Mouse (Mus musculus) c-Kit-negative CD71-positive TER-119-positive erythroid progenitor cells, embryonic 14.5 days (primary cell): ENCODE measurements at regions not wholly inside any gene's neighbourhood (a gene's known extent, or its start where the extent isn't known, plus 50 kb on each side); places are given as distances from the start of the nearest gene placed in this dataset.

Source experiments
- DNase-seq: peaks from one replicate; pipeline ENCODE4 v3.0.0-alpha.2; 2013; ENCODE audit warnings: low read depth, low spot score

- DNase-seq = no peak
Measured at GRCm38 (mm10) chr8:103492914-103493517, 608.4 kb upstream of the Cdh5 start.

- DNase-seq = no peak
Measured at GRCm38 (mm10) chr8:103493932-103494493, 607.4 kb upstream of the Cdh5 start.

DNA sequence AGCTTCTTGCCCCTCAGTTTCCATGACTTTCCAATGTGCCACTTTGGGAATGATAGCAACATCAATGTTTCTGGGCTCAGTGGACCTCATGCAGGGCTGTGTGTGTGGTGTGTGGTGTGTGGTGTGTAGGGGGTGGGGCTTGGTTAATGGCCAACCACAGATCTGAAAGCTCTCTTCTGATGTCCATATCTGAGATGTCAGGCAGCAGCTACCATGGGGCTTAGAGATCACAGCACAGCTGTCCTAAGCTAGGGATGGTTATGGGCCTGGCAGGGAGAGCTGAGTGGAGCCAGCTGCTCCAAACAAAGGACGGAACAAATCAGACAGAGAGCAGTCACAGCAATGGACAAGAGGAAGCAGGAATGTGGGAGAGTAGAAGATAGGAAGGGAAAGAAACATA lies 606.8 kb upstream of the Cdh5 start:
- no peak for DNase-seq

GRCm38 (mm10) chr8:103501328-103501727 lies 600.1 kb upstream of the Cdh5 start:
- no peak for DNase-seq

GRCm38 (mm10) chr8:103502991-103503767 lies 598.2 kb upstream of the Cdh5 start:
- DNase-seq = no peak

GRCm38 (mm10) chr8:103506334-103506733 lies 595.1 kb upstream of the Cdh5 start:
- no peak for DNase-seq

- no peak for DNase-seq
Measured at GRCm38 (mm10) chr8:103507068-103507467, 594.4 kb upstream of the Cdh5 start.

DNA sequence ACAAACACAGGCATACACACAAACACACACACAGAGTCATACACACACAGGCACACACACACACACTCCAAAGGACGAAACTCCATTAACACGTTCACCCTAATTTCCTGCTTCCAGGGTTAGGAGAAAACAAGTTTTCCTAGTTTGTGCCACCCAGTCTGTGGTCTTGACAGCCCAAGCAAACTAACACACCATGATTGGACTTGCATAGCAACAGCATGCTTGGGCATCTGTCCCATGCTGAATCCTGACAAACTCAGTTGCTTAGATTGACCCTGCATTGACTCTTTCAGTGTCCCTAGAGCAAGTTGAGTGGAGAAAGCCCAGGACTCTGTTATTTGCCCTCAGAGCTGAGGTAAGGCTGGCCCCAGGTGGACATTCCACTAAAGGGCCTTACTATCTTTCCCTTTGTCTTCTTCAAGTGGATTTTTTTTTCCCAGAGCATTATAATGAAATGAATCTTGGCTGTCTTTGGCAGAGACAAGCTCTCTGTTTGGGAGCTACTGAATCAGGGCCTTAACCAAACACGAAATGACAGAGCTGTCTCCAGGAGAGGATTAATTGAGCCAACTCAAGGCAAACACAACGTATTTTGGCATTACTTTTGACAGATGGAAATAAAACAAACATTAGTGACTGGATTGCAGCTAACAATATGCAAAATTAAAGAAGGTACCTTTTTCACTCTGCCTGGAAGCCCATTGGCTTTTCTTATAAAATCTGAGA lies 581.1 kb upstream of the Cdh5 start:
- DNase-seq = no peak

DNA sequence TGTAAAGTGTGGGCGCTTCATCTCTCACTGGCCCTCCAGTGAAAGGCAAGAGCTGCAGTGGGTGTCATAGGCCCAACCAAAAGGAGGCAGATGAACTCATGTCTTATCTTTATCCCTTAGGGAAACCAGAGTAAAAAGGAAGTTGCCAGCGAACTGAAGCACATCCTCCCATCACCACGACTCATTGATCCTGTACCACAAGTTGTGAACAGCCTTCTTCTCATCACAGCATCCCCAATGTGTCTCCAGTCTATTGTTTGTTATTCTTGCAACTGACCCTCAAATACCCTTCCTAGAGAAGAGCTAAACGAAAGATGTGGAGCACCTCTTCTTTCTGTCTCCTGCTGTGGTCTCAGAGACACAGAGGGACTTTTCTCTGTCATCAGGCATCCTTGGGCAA lies 570.5 kb upstream of the Cdh5 start:
- DNase-seq = no peak

GRCm38 (mm10) chr8:103534971-103535370 lies 566.5 kb upstream of the Cdh5 start:
- no peak for DNase-seq

- DNase-seq = no peak
Measured at GRCm38 (mm10) chr8:103536856-103537255, 564.6 kb upstream of the Cdh5 start.

DNA sequence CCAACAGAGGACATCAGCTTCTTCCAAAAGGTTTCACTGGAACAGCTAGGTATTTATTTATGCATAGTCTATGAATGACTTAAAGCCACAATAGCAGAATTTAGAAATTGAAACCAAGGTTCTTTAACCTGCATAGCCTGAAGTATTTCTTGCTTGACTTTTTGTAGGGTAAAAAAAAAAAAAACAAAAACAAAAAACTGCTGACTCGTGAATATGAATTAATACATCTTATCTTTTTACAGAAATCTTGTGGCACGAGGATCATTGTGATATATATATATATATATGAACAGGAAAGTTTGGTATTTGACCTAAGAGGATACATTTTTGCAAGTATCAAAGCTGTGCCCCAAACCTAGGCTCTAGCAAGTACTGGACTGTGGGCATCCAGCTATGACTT lies 559.5 kb upstream of the Cdh5 start:
- no peak for DNase-seq

GRCm38 (mm10) chr8:103551916-103552535 lies 549.4 kb upstream of the Cdh5 start:
- DNase-seq = no peak

DNA sequence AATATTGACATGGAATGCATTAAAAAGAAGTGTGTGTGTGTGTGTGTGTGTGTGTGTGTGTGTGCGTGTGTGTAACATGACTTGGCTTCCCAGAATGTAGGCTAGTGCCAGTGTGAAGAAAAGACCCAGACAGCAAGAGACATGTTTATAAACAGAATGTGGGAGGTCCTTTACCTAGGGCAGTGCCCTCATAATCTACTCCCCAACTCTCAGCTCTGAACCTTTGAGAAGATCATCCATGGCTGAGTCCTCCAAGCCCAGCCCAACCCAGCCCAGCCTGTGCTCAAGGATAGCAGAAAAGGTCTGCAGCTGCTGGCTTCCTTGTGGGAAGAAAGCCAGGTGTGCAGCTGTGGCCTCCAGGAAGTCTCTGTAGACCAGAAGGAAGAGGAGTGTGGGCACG lies 539.8 kb upstream of the Cdh5 start:
- DNase-seq = no peak

- no peak for DNase-seq
Measured at GRCm38 (mm10) chr8:103570864-103571425, 530.5 kb upstream of the Cdh5 start.

- DNase-seq = no peak
Measured at GRCm38 (mm10) chr8:103577147-103577546, 524.3 kb upstream of the Cdh5 start.

GRCm38 (mm10) chr8:103578006-103578405 lies 523.4 kb upstream of the Cdh5 start:
- no peak for DNase-seq

DNA sequence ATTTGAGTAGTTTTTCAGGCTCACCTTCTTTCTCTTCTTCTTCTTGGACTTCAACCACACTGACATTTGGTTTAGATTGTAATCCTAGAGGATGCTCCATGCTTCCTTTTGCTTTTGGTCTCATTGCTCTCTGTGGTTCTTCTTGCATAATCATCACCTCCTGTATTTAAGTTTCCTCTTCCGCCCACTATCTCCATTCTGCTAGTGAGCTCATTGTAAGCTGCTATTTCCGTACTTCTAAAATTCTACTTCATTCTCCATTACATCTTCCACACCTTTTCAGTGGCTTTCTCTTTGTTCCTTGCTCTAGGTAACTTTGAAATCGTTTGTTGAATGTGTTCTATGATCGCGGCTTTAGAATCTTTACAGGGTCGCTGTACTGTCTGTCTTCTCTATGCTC lies 493.1 kb upstream of the Cdh5 start:
- no peak for DNase-seq

- no peak for DNase-seq
Measured at GRCm38 (mm10) chr8:103623781-103624434, 477.5 kb upstream of the Cdh5 start.

GRCm38 (mm10) chr8:103625166-103625890 lies 476.1 kb upstream of the Cdh5 start:
- DNase-seq = no peak
